Mouse (Mus musculus): ENCODE results near the gene Mtrex. TPM values are rescaled to one million over a fixed set of nuclear protein-coding genes. Genes with fewer than 3 reads are reported as not detected.
A peak's percentile ranks its signal among the peaks of the same experiment; 100 is the strongest.

Mtrex gene
- polyA plus RNA-seq (2014; fragmentation: Nextera tagmentation; extraction: Ambion mirVana) = 65.0 and 65.6 TPM in 2 replicates

- WGBS = under 1% methylated on average over 57 of the region's 57 CpGs
- Histone ChIP-seq H3K27me3 (ENCODE audit: control insufficient read depth, insufficient read depth, low read length) (no peaks in the 10 kb centered on the region), H3K9me3 (ENCODE audit: control insufficient read depth, low read length) (no peaks in the 10 kb centered on the region), H3K9ac (peak within 1 kb of the TSS; percentile 77), H3K4me3 (replicated peaks; ENCODE audit: low read length) (peak within 1 kb of the TSS; percentile 86), H3K4me2 (replicated peaks) (peak within 1 kb of the TSS; percentile 65), H3K4me1 (replicated peaks; ENCODE audit: control insufficient read depth, insufficient read depth, low read length) (peaks cover 21% of the 10 kb centered on the region), H3K36me3 (replicated peaks; ENCODE audit: control insufficient read depth, insufficient read depth) (peaks cover 23% of the 10 kb centered on the region), H3K27ac (peak within 1 kb of the TSS; percentile 87)
- DNase-seq (ENCODE audit: low spot score) (peak; percentile 98), ATAC-seq (ENCODE audit: low FRiP score) (peak; percentile 99)
Observed at GRCm38 (mm10) chr13:112927287-112928001, at the start of gene Mtrex, which contains the start of gene Dhx29. Gene Mtrex (minus strand): TSS chr13:112927398. Gene Dhx29 (plus strand): TSS chr13:112927454.

GRCm38 (mm10) chr13:112976720-112977119 is 49.5 kb upstream of the Mtrex start:
- no peaks in the 10 kb centered on the region for H3K4me1 ChIP-seq (replicated peaks; ENCODE audit: control insufficient read depth, insufficient read depth, low read length)
- peaks cover 4% of the 10 kb centered on the region; the same call in 1 of the 2 replicates for H3K27me3 ChIP-seq (ENCODE audit: control insufficient read depth, insufficient read depth, low read length)
- H3K9ac ChIP-seq = no peak overlapping the region
- no peak overlapping the region for H3K4me3 ChIP-seq (replicated peaks; ENCODE audit: low read length)
- H3K9me3 ChIP-seq (ENCODE audit: control insufficient read depth, low read length) = no peaks in the 10 kb centered on the region
- no peak for ATAC-seq (ENCODE audit: low FRiP score)
- no peak overlapping the region for H3K4me2 ChIP-seq (replicated peaks)
- WGBS = 43% methylated on average over 10 of the region's 10 CpGs
- H3K36me3 ChIP-seq (replicated peaks; ENCODE audit: control insufficient read depth, insufficient read depth) = no peaks in the 10 kb centered on the region
- no peak overlapping the region for H3K27ac ChIP-seq
- DNase-seq (ENCODE audit: low spot score) = no peak

- Histone ChIP-seq H3K4me3 (replicated peaks; ENCODE audit: low read length) (no peak overlapping the region), H3K27me3 (ENCODE audit: control insufficient read depth, insufficient read depth, low read length) (no peaks in the 10 kb centered on the region), H3K27ac (no peak overlapping the region), H3K9ac (no peak overlapping the region), H3K4me1 (replicated peaks; ENCODE audit: control insufficient read depth, insufficient read depth, low read length) (no peaks in the 10 kb centered on the region), H3K4me2 (replicated peaks) (no peak overlapping the region), H3K36me3 (replicated peaks; ENCODE audit: control insufficient read depth, insufficient read depth) (peaks cover 69% of the 10 kb centered on the region), H3K9me3 (ENCODE audit: control insufficient read depth, low read length) (no peaks in the 10 kb centered on the region)
- WGBS = 94% methylated on average over 5 of the region's 5 CpGs
- ATAC-seq (ENCODE audit: low FRiP score) (no peak), DNase-seq (ENCODE audit: low spot score) (no peak)
Observed at GRCm38 (mm10) chr13:112967267-112967666, 40.1 kb upstream of the Mtrex start.

GRCm38 (mm10) chr13:112964421-112964820 is 37.2 kb upstream of the Mtrex start:
- ATAC-seq (ENCODE audit: low FRiP score) (no peak), DNase-seq (ENCODE audit: low spot score) (no peak)
- Histone ChIP-seq H3K4me2 (replicated peaks) (no peak overlapping the region), H3K27me3 (ENCODE audit: control insufficient read depth, insufficient read depth, low read length) (no peaks in the 10 kb centered on the region), H3K36me3 (replicated peaks; ENCODE audit: control insufficient read depth, insufficient read depth) (peaks cover 92% of the 10 kb centered on the region), H3K4me1 (replicated peaks; ENCODE audit: control insufficient read depth, insufficient read depth, low read length) (no peaks in the 10 kb centered on the region), H3K9ac (no peak overlapping the region), H3K27ac (no peak overlapping the region), H3K4me3 (replicated peaks; ENCODE audit: low read length) (no peak overlapping the region), H3K9me3 (ENCODE audit: control insufficient read depth, low read length) (no peaks in the 10 kb centered on the region)
- WGBS = 94% methylated on average over 12 of the region's 12 CpGs

- Histone ChIP-seq H3K27ac (no peak overlapping the region), H3K4me3 (replicated peaks; ENCODE audit: low read length) (no peak overlapping the region), H3K27me3 (ENCODE audit: control insufficient read depth, insufficient read depth, low read length) (no peaks in the 10 kb centered on the region), H3K4me1 (replicated peaks; ENCODE audit: control insufficient read depth, insufficient read depth, low read length) (no peaks in the 10 kb centered on the region), H3K9ac (no peak overlapping the region), H3K36me3 (replicated peaks; ENCODE audit: control insufficient read depth, insufficient read depth) (peaks cover 95% of the 10 kb centered on the region), H3K4me2 (replicated peaks) (no peak overlapping the region), H3K9me3 (ENCODE audit: control insufficient read depth, low read length) (no peaks in the 10 kb centered on the region)
- no peak for DNase-seq (ENCODE audit: low spot score)
- 87% methylated on average over 5 of the region's 5 CpGs for WGBS
- ATAC-seq (ENCODE audit: low FRiP score) = no peak
Observed at GRCm38 (mm10) chr13:112963081-112963480, 35.9 kb upstream of the Mtrex start.

GRCm38 (mm10) chr13:112954067-112954466 is 26.9 kb upstream of the Mtrex start:
- Histone ChIP-seq H3K4me2 (replicated peaks) (no peak overlapping the region), H3K36me3 (replicated peaks; ENCODE audit: control insufficient read depth, insufficient read depth) (peaks cover 95% of the 10 kb centered on the region), H3K4me1 (replicated peaks; ENCODE audit: control insufficient read depth, insufficient read depth, low read length) (no peaks in the 10 kb centered on the region), H3K9ac (no peak overlapping the region), H3K27me3 (ENCODE audit: control insufficient read depth, insufficient read depth, low read length) (no peaks in the 10 kb centered on the region), H3K4me3 (replicated peaks; ENCODE audit: low read length) (no peak overlapping the region), H3K9me3 (ENCODE audit: control insufficient read depth, low read length) (no peaks in the 10 kb centered on the region), H3K27ac (no peak overlapping the region)
- ATAC-seq (ENCODE audit: low FRiP score) (no peak), DNase-seq (ENCODE audit: low spot score) (no peak)
- WGBS = 93% methylated on average over 8 of the region's 8 CpGs

- Histone ChIP-seq H3K9me3 (ENCODE audit: control insufficient read depth, low read length) (no peaks in the 10 kb centered on the region), H3K27me3 (ENCODE audit: control insufficient read depth, insufficient read depth, low read length) (no peaks in the 10 kb centered on the region), H3K36me3 (replicated peaks; ENCODE audit: control insufficient read depth, insufficient read depth) (peaks cover 93% of the 10 kb centered on the region), H3K9ac (no peak overlapping the region), H3K27ac (no peak overlapping the region), H3K4me3 (replicated peaks; ENCODE audit: low read length) (no peak overlapping the region), H3K4me2 (replicated peaks) (no peak overlapping the region), H3K4me1 (replicated peaks; ENCODE audit: control insufficient read depth, insufficient read depth, low read length) (no peaks in the 10 kb centered on the region)
- ATAC-seq (ENCODE audit: low FRiP score) (no peak), DNase-seq (ENCODE audit: low spot score) (no peak)
- WGBS = 90% methylated on average over 6 of the region's 6 CpGs
Observed at GRCm38 (mm10) chr13:112945900-112946299, 18.7 kb upstream of the Mtrex start.

GRCm38 (mm10) chr13:112945312-112945711 is 18.1 kb upstream of the Mtrex start:
- Histone ChIP-seq H3K9ac (no peak overlapping the region), H3K4me1 (replicated peaks; ENCODE audit: control insufficient read depth, insufficient read depth, low read length) (no peaks in the 10 kb centered on the region), H3K27ac (no peak overlapping the region), H3K4me2 (replicated peaks) (no peak overlapping the region), H3K9me3 (ENCODE audit: control insufficient read depth, low read length) (no peaks in the 10 kb centered on the region), H3K27me3 (ENCODE audit: control insufficient read depth, insufficient read depth, low read length) (no peaks in the 10 kb centered on the region), H3K4me3 (replicated peaks; ENCODE audit: low read length) (no peak overlapping the region), H3K36me3 (replicated peaks; ENCODE audit: control insufficient read depth, insufficient read depth) (peaks cover 92% of the 10 kb centered on the region)
- DNase-seq (ENCODE audit: low spot score) (no peak), ATAC-seq (ENCODE audit: low FRiP score) (no peak)
- 96% methylated on average over 9 of the region's 9 CpGs for WGBS

- H3K27ac ChIP-seq = no peak overlapping the region
- no peak for DNase-seq (ENCODE audit: low spot score)
- no peaks in the 10 kb centered on the region for H3K4me1 ChIP-seq (replicated peaks; ENCODE audit: control insufficient read depth, insufficient read depth, low read length)
- no peak overlapping the region for H3K4me2 ChIP-seq (replicated peaks)
- H3K4me3 ChIP-seq (replicated peaks; ENCODE audit: low read length) = no peak overlapping the region
- no peak for ATAC-seq (ENCODE audit: low FRiP score)
- peaks cover 89% of the 10 kb centered on the region for H3K36me3 ChIP-seq (replicated peaks; ENCODE audit: control insufficient read depth, insufficient read depth)
- no peaks in the 10 kb centered on the region for H3K9me3 ChIP-seq (ENCODE audit: control insufficient read depth, low read length)
- 80% methylated on average over 15 of the region's 15 CpGs for WGBS
- no peaks in the 10 kb centered on the region for H3K27me3 ChIP-seq (ENCODE audit: control insufficient read depth, insufficient read depth, low read length)
- no peak overlapping the region for H3K9ac ChIP-seq
Observed at GRCm38 (mm10) chr13:112941879-112942330, 14.7 kb upstream of the Mtrex start.
